Mouse (Mus musculus): ENCODE measurements around the gene Pgm5.

DNA sequence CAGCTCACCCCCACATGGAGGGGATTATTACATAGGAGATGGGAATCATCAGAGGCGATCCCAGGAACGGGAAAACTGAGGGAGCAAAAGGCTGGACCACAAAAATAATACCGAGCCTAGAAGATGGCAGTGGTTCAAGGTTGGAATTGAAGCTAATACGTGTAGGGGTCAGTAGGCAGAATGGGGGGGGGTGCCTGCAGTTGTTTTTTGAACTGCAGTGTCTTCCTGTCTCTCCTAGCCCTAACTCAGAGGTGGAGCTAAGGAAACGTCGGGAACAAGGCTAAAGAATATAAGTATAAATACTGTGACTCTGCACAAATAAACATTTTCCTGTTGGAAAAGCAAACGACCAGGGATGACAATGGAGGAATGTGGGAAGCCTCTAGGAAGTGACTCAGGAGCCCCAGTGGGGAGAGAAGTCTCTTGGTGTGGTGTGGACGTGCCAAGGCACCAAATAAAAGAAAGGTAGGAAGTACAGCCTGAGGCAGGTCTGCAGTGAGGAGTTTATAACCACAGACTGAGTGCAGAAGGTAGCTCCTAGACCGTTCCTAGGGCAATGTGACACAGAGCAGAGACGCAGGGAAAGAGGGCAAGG, 189.2 kb downstream of the Pgm5 start:
- TF ChIP-seq CTCF (IDR thresholded peaks at IDR 0.05; ENCODE audit: insufficient read depth, low read length): no peak
- no peak for TF ChIP-seq POLR2A (IDR thresholded peaks at IDR 0.05; ENCODE audit: borderline replicate concordance, extremely low read depth, low read depth, low read length)

Measured in lung, adult 2 months (tissue).